Mouse (Mus musculus): ENCODE measurements around the gene Rnf225.
"Not testable (repeated sequence)": the region's sequence is repeated elsewhere in the genome, so short reads cannot be mapped to it uniquely, and the experiment has no call there.

Rnf225 gene

GRCm38 (mm10) chr7:12927191-12927680 lies at the start of gene Rnf225:
Rnf225 (plus strand) TSS chr7:12927416.
- in situ Hi-C loops (cut with MboI; ENCODE audit: unreplicated experiment in 2 of 2) = no loop called here

- in situ Hi-C loops (cut with MboI; ENCODE audit: unreplicated experiment in 2 of 2) = loop anchor here in 1 of 2 experiments (10.0 kb wide), 1 partner anchor 395 kb away; no protein-coding TSS in a partner anchor
Measured at GRCm38 (mm10) chr7:12880036-12880435, 47.2 kb upstream of the Rnf225 start.

DNA sequence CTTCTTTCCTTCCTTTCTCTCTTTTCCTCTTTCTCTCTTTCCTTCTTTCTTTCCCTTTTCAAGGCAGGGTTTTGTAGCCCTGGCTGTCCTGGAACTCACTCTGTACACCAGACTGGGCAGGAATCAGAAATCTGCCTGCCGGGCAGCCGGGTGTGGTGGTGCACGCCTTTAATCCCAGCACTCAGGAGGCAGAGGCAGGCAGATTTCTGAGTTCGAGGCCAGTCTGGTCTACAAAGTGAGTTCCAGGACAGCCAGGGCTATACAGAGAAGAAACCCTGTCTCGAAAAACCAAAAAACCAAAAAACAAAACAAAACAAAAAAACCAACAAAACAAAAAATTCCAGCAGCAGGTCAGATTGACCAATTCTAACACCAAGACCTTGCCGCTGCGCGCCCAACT lies 46.7 kb upstream of the Rnf225 start:
- in situ Hi-C loops (cut with MboI; ENCODE audit: unreplicated experiment in 2 of 2) = loop anchor here in 1 of 2 experiments (10.0 kb wide), 1 partner anchor 396 kb away; no protein-coding TSS in a partner anchor

- in situ Hi-C loops (cut with MboI; ENCODE audit: unreplicated experiment in 2 of 2) = loop anchor here in 1 of 2 experiments (10.0 kb wide), 1 partner anchor 396 kb away; no protein-coding TSS in a partner anchor
Measured at GRCm38 (mm10) chr7:12880911-12881660, 46.1 kb upstream of the Rnf225 start, which contains the start of gene Zfp128. Zfp128 (plus strand) TSS chr7:12881177.

GRCm38 (mm10) chr7:12886563-12887266 lies 40.5 kb upstream of the Rnf225 start:
- in situ Hi-C loops (cut with MboI; ENCODE audit: unreplicated experiment in 2 of 2) = loop anchor here in 1 of 2 experiments (10.0 kb wide), 1 partner anchor 402 kb away; no protein-coding TSS in a partner anchor

DNA sequence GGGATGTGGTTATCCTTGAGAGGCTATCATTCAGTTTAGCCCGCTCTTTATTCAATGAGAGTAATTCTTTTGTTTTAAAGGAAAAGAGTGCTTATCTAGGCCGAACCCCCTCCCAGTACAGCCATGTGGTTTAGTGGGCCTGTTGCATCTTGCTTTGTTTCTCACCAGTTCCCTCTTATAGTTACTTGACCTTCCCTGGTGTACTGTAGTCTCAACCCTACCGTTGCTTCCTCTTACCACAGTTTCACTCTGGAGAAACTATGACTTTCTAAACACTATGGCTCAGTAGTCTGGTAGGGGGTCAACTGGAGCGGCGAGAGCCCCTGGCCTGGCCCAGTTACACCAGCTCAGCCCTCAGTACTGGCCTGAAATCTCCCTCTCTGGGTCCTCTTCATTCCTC lies 39.6 kb upstream of the Rnf225 start:
- in situ Hi-C loops (cut with MboI; ENCODE audit: unreplicated experiment in 2 of 2) = loop anchor here in 1 of 2 experiments (10.0 kb wide), 1 partner anchor 403 kb away; no protein-coding TSS in a partner anchor

GRCm38 (mm10) chr7:12890928-12891327 lies 36.3 kb upstream of the Rnf225 start:
- in situ Hi-C loops (cut with MboI; ENCODE audit: unreplicated experiment in 2 of 2) = no loop called here

- in situ Hi-C loops (cut with MboI; ENCODE audit: unreplicated experiment in 2 of 2) = no loop called here
Measured at GRCm38 (mm10) chr7:12891334-12891733, 35.9 kb upstream of the Rnf225 start.

DNA sequence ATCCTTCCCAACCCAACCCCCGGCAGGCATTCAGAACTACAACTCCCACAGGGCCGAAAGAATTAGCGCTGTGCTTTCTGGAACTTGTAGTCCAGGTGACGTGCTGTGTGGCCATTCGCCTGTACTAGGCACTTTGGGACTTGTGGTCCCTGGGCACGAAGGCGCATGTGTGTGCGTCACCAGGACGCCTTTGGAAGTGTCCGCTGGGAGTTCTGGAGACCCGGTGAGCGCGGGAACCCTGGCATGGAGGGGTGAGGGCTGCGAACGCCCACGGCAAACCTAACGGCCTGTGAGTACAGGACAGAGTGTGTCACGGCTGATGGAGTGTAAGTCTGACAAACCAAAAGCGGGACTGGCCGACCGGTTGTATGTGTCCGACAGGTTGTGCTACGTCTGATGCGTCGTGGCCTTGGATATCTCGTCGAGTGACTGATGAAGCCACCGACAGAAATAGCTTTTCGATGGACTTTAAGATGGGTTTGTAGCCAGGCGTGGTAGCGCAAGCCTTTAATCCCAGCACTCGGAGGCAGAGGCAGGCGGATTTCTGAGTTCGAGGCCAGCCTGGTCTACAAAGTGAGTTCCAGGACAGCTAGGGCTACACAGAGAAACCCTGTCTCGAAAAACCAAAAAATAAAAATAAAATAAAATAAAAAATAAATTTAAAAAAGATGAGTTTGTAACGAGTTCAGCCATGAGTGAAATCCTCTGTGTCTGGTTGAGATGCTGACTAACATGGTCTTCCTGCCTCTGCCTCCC lies 29.4 kb upstream of the Rnf225 start, which contains the start of gene Zscan22:
Zscan22 (plus strand) TSS at position 161 of the 756 bp plus-strand sequence.
- in situ Hi-C loops (cut with MboI; ENCODE audit: unreplicated experiment in 2 of 2) = no loop called here

GRCm38 (mm10) chr7:12901517-12901916 lies 25.7 kb upstream of the Rnf225 start:
- in situ Hi-C loops (cut with MboI; ENCODE audit: unreplicated experiment in 2 of 2) = no loop called here

DNA sequence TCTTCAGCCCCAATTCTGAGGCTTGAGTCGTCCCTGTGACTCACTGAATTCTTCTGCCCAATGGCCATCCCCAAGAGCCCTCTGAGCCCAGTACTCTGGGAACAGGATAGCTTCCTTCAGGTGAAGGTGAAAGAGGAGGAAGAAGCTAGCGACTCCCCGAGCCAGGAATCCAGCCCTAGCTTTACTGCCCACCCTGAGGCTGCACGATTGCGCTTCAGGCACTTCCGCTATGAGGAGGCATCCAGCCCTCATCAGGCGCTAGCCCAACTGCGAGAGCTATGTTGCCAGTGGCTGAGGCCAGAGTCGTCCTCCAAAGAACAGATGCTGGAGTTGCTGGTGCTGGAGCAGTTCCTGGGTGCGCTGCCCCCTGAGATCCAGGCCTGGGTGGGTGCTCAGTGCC lies 23.6 kb upstream of the Rnf225 start:
- in situ Hi-C loops (cut with MboI; ENCODE audit: unreplicated experiment in 2 of 2) = no loop called here

DNA sequence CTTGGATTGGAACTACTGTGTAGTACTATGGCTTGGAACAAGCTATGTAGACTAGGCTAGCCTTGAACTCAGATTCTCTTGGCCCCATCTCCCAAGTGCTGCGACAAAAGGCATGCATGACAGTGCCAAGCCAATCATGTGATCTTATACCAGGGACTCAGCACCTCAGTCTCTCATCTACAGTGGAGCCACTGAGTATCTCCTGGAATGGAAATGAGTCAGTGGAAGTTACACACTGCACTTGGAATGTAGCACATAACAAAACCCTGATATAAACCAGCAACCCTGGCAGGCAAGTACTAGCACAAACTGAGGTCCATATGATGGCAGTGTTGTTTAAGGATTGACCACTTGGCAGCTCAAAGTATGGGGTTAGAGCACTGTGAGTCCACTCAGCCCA lies 22.1 kb upstream of the Rnf225 start:
- in situ Hi-C loops (cut with MboI; ENCODE audit: unreplicated experiment in 2 of 2) = no loop called here

DNA sequence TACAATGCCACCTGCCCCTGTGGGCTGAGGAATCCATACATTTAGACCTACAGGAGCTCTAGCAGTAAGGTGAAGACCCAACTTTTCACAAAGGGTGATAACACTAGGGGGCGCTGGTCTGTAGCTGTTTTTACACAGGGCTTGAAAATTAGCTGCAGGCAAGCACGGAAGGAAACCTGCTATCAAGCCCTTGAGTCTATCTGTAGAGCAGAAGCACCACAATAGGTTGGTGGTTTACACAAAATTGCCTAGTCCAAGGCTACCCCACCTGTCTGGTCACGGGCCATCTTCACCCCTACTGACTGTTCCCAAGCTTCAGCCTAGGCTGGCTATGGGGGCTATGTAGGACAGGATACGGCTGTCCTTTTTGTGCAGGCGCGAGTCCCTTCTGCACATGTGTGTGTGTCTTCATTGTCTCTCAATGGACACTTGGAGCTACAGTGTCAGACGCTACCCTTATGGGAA lies 17.7 kb upstream of the Rnf225 start:
- in situ Hi-C loops (cut with MboI; ENCODE audit: unreplicated experiment in 2 of 2) = no loop called here

- in situ Hi-C loops (cut with MboI; ENCODE audit: unreplicated experiment in 2 of 2) = loop anchor here (5.0 kb wide), 3 partner anchors 82 to 137 kb away; no protein-coding TSS in a partner anchor
Measured at GRCm38 (mm10) chr7:12910181-12910668, 17.0 kb upstream of the Rnf225 start.

DNA sequence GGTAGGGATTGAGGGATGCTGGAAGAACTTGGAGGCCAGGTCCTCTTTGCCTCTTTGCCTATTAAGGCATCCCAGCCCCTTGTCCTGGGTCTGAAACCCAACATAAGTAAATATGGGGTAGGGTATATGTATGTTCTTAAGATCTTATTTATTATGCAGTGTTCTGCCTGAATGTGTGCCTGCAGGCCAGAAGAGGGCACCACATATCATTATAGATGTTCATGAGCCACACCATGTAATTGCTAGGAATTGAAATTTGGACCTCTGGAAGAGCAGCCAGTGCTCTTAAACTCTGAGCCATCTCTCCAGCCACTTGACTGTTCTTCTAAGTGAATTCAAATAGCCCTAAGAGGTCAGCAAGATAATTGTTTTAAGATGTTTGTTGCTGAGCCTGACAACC lies 13.7 kb upstream of the Rnf225 start:
- in situ Hi-C loops (cut with MboI; ENCODE audit: unreplicated experiment in 2 of 2) = loop anchor here (5.0 kb wide), 3 partner anchors 79 to 134 kb away; no protein-coding TSS in a partner anchor

DNA sequence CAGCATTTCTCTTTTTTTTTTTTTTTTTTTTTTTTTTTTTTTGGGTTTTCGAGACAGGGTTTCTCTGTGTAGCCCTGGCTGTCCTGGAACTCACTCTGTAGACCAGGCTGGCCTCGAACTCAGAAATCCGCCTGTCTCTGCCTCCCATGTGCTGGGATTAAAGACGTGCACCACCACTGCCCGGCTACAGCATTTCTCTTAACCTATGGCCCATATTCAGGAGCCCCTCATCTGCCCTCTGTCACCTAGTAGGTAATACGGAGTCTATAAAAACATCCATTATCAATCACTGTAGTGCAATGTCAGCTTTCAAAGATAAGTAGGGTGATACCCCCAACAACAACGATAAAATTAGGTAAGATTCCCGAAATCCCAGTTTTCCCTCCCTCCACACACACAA lies 6.7 kb upstream of the Rnf225 start:
- in situ Hi-C loops (cut with MboI; ENCODE audit: unreplicated experiment in 2 of 2) = not testable (repeated sequence)

DNA sequence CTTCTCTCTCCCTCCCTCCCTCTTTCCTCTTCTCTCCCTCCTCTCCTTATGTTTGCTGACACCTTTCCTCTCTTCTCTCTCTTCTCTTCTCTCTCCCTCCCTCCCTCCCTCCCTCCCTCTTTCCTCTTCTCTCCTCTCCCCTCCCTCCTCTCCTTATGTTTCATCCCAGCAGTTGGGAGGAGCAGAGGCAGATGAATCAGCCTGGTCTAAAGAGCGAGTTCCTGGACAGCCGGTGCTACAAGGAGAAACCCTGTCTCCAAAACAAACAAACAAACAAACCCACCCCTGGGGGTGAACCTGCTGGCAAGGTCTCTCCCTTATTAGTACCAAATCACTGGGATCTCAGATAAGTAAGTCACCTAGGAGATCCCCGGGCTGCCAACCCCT lies 5.9 kb upstream of the Rnf225 start:
- in situ Hi-C loops (cut with MboI; ENCODE audit: unreplicated experiment in 2 of 2) = no loop called here

DNA sequence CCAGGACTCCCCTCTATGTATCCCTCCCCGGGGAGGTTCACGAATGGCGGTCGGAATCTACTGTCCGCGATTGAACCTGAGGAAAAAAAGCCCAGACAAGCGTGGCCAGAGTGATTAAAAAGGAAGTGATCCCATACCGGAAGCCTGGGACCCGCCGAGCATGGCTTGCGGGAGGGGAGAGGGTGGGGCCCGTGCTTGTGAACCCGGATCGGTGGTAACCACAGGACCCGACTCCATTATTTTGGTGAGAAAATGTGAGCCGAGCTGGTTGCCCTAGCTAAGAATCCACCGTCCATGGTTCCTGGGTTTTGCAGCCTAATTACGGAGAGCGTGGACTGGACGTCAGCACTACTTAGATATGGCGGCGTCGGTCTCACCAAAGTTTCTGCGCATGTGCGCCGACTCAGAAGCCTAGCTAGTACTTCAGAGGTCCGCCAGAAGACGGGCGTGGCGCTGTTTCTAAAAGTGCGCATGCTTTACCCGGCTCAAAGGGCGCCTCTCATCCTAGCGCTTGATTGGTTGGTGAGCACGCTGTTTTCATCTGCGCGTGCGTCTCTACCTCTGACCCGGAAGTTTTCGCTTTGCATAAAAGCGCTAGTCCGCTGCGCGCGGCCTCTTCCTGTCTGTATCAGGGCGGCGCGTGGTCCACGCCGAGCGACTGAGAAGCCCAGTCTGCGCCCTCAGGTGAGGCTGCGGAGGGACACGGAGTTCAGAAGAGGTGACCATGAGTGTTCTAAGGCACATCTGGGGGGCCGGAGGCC lies 5.3 kb upstream of the Rnf225 start, which contains the start of gene Rps5:
Rps5 (plus strand) TSS at position 586 of the 761 bp plus-strand sequence.
- in situ Hi-C loops (cut with MboI; ENCODE audit: unreplicated experiment in 2 of 2) = no loop called here

GRCm38 (mm10) chr7:12922729-12923128 lies 4.5 kb upstream of the Rnf225 start:
- in situ Hi-C loops (cut with MboI; ENCODE audit: unreplicated experiment in 2 of 2) = no loop called here
